Mouse (Mus musculus): ENCODE measurements around the gene Aldh1a2.
A peak's percentile ranks its signal among the peaks of the same experiment; 100 is the strongest.

Gene Aldh1a2

GRCm38 (mm10) chr9:71216036-71216995, 727 bp downstream of the Aldh1a2 start:
- no peak for DNase-seq (ENCODE audit: low read depth, low spot score)

GRCm38 (mm10) chr9:71216996-71217792, 1.6 kb downstream of the Aldh1a2 start:
- DNase-seq (ENCODE audit: low read depth, low spot score): no peak

GRCm38 (mm10) chr9:71217793-71218095, 2.2 kb downstream of the Aldh1a2 start:
- no peak for DNase-seq (ENCODE audit: low read depth, low spot score)

GRCm38 (mm10) chr9:71219161-71219560, 3.6 kb downstream of the Aldh1a2 start:
- DNase-seq (ENCODE audit: low read depth, low spot score): no peak

- no peak for DNase-seq (ENCODE audit: low read depth, low spot score)
Observed at GRCm38 (mm10) chr9:71220401-71220800, 4.8 kb downstream of the Aldh1a2 start.

- no peak for DNase-seq (ENCODE audit: low read depth, low spot score)
Observed at GRCm38 (mm10) chr9:71227226-71227970, 11.8 kb downstream of the Aldh1a2 start.

GRCm38 (mm10) chr9:71230011-71230410, 14.4 kb downstream of the Aldh1a2 start:
- no peak for DNase-seq (ENCODE audit: low read depth, low spot score)

GRCm38 (mm10) chr9:71236540-71236939, 21.0 kb downstream of the Aldh1a2 start:
- DNase-seq (ENCODE audit: low read depth, low spot score): peak; percentile 6

- no peak for DNase-seq (ENCODE audit: low read depth, low spot score)
Observed at GRCm38 (mm10) chr9:71239926-71240325, 24.3 kb downstream of the Aldh1a2 start.

- DNase-seq (ENCODE audit: low read depth, low spot score): no peak
Observed at GRCm38 (mm10) chr9:71241515-71242411, 26.2 kb downstream of the Aldh1a2 start.

- no peak for DNase-seq (ENCODE audit: low read depth, low spot score)
Observed at GRCm38 (mm10) chr9:71242412-71242781, 26.8 kb downstream of the Aldh1a2 start.

- no peak for DNase-seq (ENCODE audit: low read depth, low spot score)
Observed at GRCm38 (mm10) chr9:71254380-71254779, 38.8 kb downstream of the Aldh1a2 start.

GRCm38 (mm10) chr9:71262711-71263110, 47.1 kb downstream of the Aldh1a2 start:
- no peak for DNase-seq (ENCODE audit: low read depth, low spot score)

- no peak for DNase-seq (ENCODE audit: low read depth, low spot score)
Observed at GRCm38 (mm10) chr9:71269711-71270110, 54.1 kb downstream of the Aldh1a2 start.

GRCm38 (mm10) chr9:71270205-71270604, 54.6 kb downstream of the Aldh1a2 start:
- no peak for DNase-seq (ENCODE audit: low read depth, low spot score)

GRCm38 (mm10) chr9:71276149-71276721, 60.6 kb downstream of the Aldh1a2 start:
- peak; percentile 4 for DNase-seq (ENCODE audit: low read depth, low spot score)

GRCm38 (mm10) chr9:71278741-71279140, 63.2 kb downstream of the Aldh1a2 start:
- no peak for DNase-seq (ENCODE audit: low read depth, low spot score)

- no peak for DNase-seq (ENCODE audit: low read depth, low spot score)
Observed at GRCm38 (mm10) chr9:71283156-71283555, 67.6 kb downstream of the Aldh1a2 start.

- no peak for DNase-seq (ENCODE audit: low read depth, low spot score)
Observed at GRCm38 (mm10) chr9:71285231-71285630, 69.6 kb downstream of the Aldh1a2 start.

- DNase-seq (ENCODE audit: low read depth, low spot score): no peak
Observed at GRCm38 (mm10) chr9:71286420-71286819, 70.8 kb downstream of the Aldh1a2 start.

GRCm38 (mm10) chr9:71288738-71289137, 73.1 kb downstream of the Aldh1a2 start:
- no peak for DNase-seq (ENCODE audit: low read depth, low spot score)

All from telencephalon, adult 2 months (tissue).